Mouse (Mus musculus): ENCODE results near the gene Xlr4c. TPM values are rescaled to one million over a fixed set of nuclear protein-coding genes. Genes with fewer than 3 reads are reported as not detected.
"Not testable (repeated sequence)": the region's sequence is repeated elsewhere in the genome, so short reads cannot be mapped to it uniquely, and the experiment has no call there.

The Xlr4c gene
- polyA plus RNA-seq (2016; fragmentation: Nextera tagmentation; extraction: Ambion mirVana), result 0.15 TPM in 2 replicates

DNA sequence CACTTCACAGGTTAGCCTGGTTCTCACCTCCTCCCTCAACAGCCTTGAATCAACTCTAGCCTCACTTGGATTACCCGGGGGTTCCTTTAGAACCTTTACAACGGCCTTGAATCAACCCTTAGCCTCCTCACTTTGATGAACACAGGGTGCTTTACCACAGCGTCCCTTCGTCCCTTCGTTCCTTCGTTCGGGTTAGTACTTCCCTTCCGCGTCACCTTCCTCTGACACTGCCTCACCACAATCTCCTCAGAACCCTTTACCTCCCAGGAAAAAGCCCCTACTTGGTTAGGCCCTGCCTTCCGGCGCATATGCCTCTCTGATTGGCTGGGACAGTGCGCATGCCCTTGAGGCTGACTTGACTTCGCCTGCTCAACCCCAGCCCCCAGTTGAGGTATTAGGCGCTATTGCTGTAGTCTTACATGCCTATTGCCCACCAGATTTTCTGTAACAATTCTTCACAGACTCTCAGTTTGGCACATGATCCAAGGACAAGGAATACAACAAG, at the start of gene Xlr4c:
Gene Xlr4c (minus strand): TSS at position 310 of the 505 bp plus-strand sequence.
- DNase-seq (ENCODE audit: low spot score); H3K4me1 ChIP-seq; H3K9me3 ChIP-seq; H3K27ac ChIP-seq (replicated peaks); H3K36me3 ChIP-seq (replicated peaks); H3K4me3 ChIP-seq; H3K27me3 ChIP-seq (replicated peaks; ENCODE audit: low read depth, poor library complexity, severe bottlenecking): not testable (repeated sequence)
- WGBS, result 84% methylated on average over 14 of the region's 14 CpGs

DNA sequence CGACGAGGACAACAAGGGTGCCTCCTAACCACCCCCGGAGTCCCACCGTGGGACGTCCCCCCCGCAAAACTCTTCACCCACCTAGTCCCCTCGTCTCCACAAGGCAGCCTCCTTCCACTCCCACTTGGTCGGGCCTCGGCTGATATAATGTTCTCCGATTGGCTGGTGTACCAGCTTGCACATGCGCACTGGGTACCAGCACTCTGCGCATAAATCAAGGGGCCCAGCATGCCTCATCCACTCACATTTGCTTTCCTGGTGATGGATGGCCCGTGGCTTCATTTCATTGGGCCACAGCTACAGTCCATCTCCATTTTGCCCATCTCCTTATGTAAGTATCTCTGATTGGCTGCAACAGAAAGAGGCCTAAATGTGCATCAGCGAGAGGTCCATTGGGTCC, 22.3 kb upstream of the Xlr4c start, which contains the start of gene Xlr3c:
Gene Xlr3c (minus strand): TSS at position 121 of the 400 bp plus-strand sequence.
- H3K9me3 ChIP-seq; H3K36me3 ChIP-seq (replicated peaks); DNase-seq (ENCODE audit: low spot score); H3K27ac ChIP-seq (replicated peaks); H3K27me3 ChIP-seq (replicated peaks; ENCODE audit: low read depth, poor library complexity, severe bottlenecking); H3K4me1 ChIP-seq; H3K4me3 ChIP-seq: not testable (repeated sequence)
- 92% methylated on average over 14 of the region's 14 CpGs for WGBS

DNA sequence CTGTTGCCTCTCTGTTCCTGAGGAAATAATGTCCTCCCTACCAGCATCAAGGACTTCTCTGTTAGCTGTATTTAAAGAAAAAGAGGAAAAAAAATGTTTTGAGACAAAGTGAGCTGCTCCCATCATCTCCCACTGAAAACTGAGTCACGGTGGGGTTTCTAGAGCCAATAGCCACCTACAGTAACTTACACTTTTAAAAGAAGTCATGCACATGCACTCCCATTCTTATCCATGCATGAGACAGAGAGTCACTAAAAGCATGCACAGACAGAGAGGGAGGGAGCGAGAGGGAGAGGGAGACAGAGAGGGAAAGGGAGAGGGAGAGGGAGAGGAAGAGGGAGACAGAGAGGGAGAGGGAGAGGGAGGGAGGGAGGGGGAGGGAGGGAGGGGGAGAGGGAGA, 19.5 kb upstream of the Xlr4c start:
- not testable (repeated sequence) for H3K4me3 ChIP-seq; H3K4me1 ChIP-seq; H3K36me3 ChIP-seq (replicated peaks); DNase-seq (ENCODE audit: low spot score); H3K27ac ChIP-seq (replicated peaks); H3K27me3 ChIP-seq (replicated peaks; ENCODE audit: low read depth, poor library complexity, severe bottlenecking); H3K9me3 ChIP-seq
- 98% methylated on average over 1 of the region's 2 CpGs for WGBS

DNA sequence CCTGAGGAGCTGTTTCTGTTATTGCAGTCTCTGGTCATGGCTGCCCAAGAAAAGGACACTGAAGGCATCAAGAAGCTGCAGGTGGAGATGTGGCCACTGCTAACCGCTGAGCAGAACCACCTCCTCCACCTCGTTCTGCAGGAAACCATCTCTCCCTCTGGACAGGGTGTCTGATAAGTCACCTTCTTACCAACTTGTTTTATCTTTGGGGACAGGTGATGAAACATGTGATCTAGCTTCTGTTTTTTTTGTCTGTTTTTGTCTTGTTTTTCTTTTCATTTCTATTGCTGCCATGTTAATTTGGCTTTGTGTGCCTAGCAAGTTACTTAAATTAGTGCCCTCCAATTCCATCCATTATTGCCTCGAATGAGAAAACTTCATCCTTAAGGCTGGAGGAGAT, 13.6 kb downstream of the Xlr4c start:
- Histone ChIP-seq H3K36me3 (replicated peaks) (no peaks in the 10 kb centered on the region), H3K27me3 (replicated peaks; ENCODE audit: low read depth, poor library complexity, severe bottlenecking) (peaks cover 29% of the 10 kb centered on the region), H3K4me1 (peaks cover 7% of the 10 kb centered on the region; the same call in 1 of the 2 replicates), H3K4me3 (peak overlapping the region; percentile 71), H3K9me3 (no peaks in the 10 kb centered on the region), H3K27ac (replicated peaks) (no peak overlapping the region)
- no peak for DNase-seq (ENCODE audit: low spot score)
- 41% methylated on average over 3 of the region's 3 CpGs for WGBS

DNA sequence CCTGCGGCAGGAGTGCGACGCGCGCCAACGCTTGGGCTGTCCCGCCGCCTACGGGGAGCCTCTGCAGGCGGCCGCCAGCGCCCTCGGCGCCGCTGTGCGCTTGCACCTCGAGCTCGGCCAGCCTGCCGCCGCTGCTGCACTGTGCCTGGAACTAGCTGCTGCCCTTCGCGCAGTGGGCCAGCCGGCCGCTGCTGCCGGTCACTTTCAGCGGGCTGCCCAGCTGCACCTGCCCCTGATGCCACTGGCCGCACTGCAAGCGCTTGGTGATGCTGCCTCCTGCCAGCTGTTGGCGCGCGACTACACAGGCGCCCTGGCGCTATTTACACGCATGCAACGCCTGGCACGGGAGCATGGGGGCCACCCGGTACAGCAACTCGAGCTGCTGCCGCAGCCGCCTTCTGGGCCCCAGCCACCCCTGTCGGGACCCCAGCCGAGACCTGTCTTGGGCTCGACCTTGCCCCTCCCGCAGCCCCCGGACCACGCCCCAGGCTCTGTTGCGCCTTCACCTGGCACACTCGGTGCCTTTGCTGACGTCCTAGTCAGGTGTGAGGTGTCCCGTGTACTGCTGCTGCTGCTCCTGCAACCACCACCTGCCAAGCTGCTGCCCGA, 14.2 kb downstream of the Xlr4c start:
- Histone ChIP-seq H3K27ac (replicated peaks) (peak overlapping the region; percentile 86), H3K27me3 (replicated peaks; ENCODE audit: low read depth, poor library complexity, severe bottlenecking) (peaks cover 29% of the 10 kb centered on the region)
- DNase-seq (ENCODE audit: low spot score), result peak; percentile 54

DNA sequence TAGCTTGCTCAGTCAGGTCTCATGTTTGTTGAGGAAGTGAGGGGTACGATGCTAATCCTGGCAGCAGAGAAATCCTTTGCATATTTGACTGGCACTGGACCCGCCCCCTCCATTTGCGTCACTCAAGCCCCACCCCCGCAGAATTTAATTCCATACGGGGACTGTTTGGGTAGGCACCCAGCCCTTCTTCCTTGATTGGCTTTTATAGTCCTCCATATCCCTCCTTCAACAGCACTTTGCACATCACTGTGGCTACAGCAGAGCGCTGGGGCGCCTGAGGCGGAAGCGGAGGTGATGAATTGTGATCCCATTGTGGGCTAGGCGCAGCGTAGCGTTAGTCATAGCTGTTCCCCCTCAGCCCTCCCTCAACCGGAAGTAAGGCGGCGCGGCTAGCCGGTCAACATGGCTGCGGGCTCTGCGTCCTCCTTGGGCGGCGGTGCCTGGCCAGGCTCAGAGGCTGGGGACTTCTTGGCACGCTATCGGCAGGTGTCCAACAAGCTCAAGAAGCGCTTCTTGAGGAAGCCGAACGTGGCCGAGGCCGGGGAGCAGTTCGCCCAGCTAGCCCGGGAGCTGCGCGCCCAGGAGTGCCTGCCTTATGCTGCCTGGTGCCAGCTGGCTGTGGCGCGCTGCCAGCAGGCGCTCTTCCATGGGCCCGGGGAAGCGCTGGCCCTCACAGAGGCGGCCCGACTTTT, 14.9 kb downstream of the Xlr4c start, which contains the start of gene F8a:
Gene F8a (plus strand): TSS at position 378 of the 692 bp plus-strand sequence.
- Histone ChIP-seq H3K4me3 (peak within 1 kb of the TSS; percentile 71), H3K9me3 (no peaks in the 10 kb centered on the region), H3K27me3 (replicated peaks; ENCODE audit: low read depth, poor library complexity, severe bottlenecking) (peaks cover 29% of the 10 kb centered on the region), H3K4me1 (peaks cover 7% of the 10 kb centered on the region; the same call in 1 of the 2 replicates), H3K27ac (replicated peaks) (peak within 1 kb of the TSS; percentile 86), H3K36me3 (replicated peaks) (no peaks in the 10 kb centered on the region)
- 15% methylated on average over 39 of the region's 39 CpGs for WGBS
- DNase-seq (ENCODE audit: low spot score), result peak; percentile 81

More for the DNA sequence above, 14.2 kb downstream of the Xlr4c start:
- H3K4me1 ChIP-seq, result peaks cover 7% of the 10 kb centered on the region; the same call in 1 of the 2 replicates
- H3K4me3 ChIP-seq, result peak overlapping the region; percentile 71
- H3K9me3 ChIP-seq, result no peaks in the 10 kb centered on the region
- no peaks in the 10 kb centered on the region for H3K36me3 ChIP-seq (replicated peaks)
- 21% methylated on average over 51 of the region's 51 CpGs for WGBS

DNA sequence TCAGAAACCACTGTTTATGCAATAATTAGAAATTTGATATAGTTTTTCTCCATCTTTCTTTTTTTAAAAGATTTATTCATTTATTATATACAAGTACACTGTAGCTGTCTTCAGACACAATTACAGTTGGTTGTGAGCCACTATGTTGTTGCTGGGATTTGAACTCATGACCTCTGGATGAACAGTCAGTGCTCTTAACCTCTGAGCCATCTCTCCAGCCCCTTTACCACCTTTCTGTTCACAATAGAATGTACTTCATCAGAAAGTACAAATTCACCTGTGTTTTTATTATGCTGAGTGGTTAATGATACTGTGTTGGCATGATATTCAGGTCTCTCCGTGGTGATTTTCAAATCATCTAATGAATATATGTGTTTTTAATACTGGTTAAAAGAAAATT, 17.6 kb downstream of the Xlr4c start:
- H3K4me3 ChIP-seq, result no peak overlapping the region
- no peak for DNase-seq (ENCODE audit: low spot score)
- H3K4me1 ChIP-seq, result peaks cover 7% of the 10 kb centered on the region; the same call in 1 of the 2 replicates
- no peaks in the 10 kb centered on the region for H3K9me3 ChIP-seq
- no peak overlapping the region for H3K27ac ChIP-seq (replicated peaks)
- peaks cover 24% of the 10 kb centered on the region for H3K27me3 ChIP-seq (replicated peaks; ENCODE audit: low read depth, poor library complexity, severe bottlenecking)
- no peaks in the 10 kb centered on the region for H3K36me3 ChIP-seq (replicated peaks)
- 57% methylated on average over 1 of the region's 1 CpGs for WGBS

DNA sequence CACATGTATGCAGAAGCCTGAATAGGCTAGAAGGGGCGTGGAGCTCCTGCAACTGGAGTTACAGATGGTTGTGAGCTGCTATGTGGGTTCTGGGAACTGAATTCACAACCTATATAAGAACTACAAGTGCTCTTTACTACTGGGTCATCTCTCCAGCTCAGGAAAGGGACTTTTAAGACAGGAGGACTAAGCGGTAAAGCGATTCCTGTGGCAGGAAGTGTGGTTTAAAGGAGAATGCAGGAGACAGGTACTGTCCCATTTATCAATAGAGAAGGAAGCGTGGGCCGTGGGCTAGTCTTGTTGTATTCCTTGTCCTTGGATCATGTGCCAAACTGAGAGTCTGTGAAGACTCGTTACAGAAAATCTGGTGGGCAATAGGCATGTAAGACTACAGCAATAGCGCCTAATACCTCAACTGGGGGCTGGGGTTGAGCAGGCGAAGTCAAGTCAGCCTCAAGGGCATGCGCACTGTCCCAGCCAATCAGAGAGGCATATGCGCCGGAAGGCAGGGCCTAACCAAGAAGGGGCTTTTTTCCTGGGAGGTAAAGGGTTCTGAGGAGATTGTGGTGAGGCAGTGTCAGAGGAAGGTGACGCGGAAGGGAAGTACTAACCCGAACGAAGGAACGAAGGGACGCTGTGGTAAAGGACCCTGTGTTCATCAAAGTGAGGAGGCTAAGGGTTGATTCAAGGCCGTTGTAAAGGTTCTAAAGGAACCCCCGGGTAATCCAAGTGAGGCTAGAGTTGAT, 28.9 kb downstream of the Xlr4c start, which contains the start of gene Xlr4b:
Gene Xlr4b (plus strand): TSS at position 515 of the 746 bp plus-strand sequence.
- H3K27ac ChIP-seq (replicated peaks); H3K4me1 ChIP-seq; DNase-seq (ENCODE audit: low spot score); H3K36me3 ChIP-seq (replicated peaks); H3K4me3 ChIP-seq; H3K27me3 ChIP-seq (replicated peaks; ENCODE audit: low read depth, poor library complexity, severe bottlenecking); H3K9me3 ChIP-seq: not testable (repeated sequence)
- 85% methylated on average over 19 of the region's 19 CpGs for WGBS

DNA sequence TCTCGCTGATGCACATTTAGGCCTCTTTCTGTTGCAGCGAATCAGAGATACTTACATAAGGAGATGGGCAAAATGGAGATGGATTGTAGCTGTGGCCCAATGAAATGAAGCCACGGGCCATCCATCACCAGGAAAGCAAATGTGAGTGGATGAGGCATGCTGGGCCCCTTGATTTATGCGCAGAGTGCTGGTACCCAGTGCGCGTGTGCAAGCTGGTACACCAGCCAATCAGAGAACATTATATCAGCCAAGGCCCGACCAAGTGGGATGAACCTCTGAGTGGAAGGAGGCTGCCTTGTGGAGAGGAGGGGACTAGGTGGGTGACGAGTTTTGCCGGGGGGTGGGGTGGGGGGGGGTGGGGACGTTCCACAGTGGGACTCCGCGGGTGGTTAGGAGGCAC, 51.0 kb downstream of the Xlr4c start, which contains the start of gene Xlr3b:
Gene Xlr3b (plus strand): TSS at position 274 of the 400 bp plus-strand sequence.
- not testable (repeated sequence) for H3K4me3 ChIP-seq; H3K4me1 ChIP-seq; H3K27ac ChIP-seq (replicated peaks); H3K9me3 ChIP-seq; H3K27me3 ChIP-seq (replicated peaks; ENCODE audit: low read depth, poor library complexity, severe bottlenecking); DNase-seq (ENCODE audit: low spot score); H3K36me3 ChIP-seq (replicated peaks)
- 80% methylated on average over 12 of the region's 12 CpGs for WGBS

Other genes with a start within 250 kb of the Xlr4c start
- gene Pnma5, start 206.0 kb downstream of the Xlr4c start, polyA plus RNA-seq (2016; fragmentation: Nextera tagmentation; extraction: Ambion mirVana), result 0.09 TPM in 1 of 2 replicates, not detected in the other
- 0.14 and 0.37 TPM in 2 replicates for gene Pnma3, start 178.3 kb downstream of the Xlr4c start, polyA plus RNA-seq (2016; fragmentation: Nextera tagmentation; extraction: Ambion mirVana)
- gene Xlr4a, start 160.7 kb downstream of the Xlr4c start, polyA plus RNA-seq (2016; fragmentation: Nextera tagmentation; extraction: Ambion mirVana), result 0.64 and 0.65 TPM in 2 replicates
- 2.5 and 3.5 TPM in 2 replicates for gene Xlr3a, start 146.0 kb downstream of the Xlr4c start, polyA plus RNA-seq (2016; fragmentation: Nextera tagmentation; extraction: Ambion mirVana)
- gene Gm14685, start 126.1 kb downstream of the Xlr4c start, polyA plus RNA-seq (2016; fragmentation: Nextera tagmentation; extraction: Ambion mirVana), result 0.09 and 0.16 TPM in 2 replicates
- not detected in 2 replicates for gene Xlr5b, start 94.3 kb downstream of the Xlr4c start, polyA plus RNA-seq (2016; fragmentation: Nextera tagmentation; extraction: Ambion mirVana)
- 0.12 TPM in 1 of 2 replicates, not detected in the other for gene DXBay18, start 93.7 kb downstream of the Xlr4c start, polyA plus RNA-seq (2016; fragmentation: Nextera tagmentation; extraction: Ambion mirVana)
- not detected in 2 replicates for gene Spin2d, start 66.1 kb downstream of the Xlr4c start, polyA plus RNA-seq (2016; fragmentation: Nextera tagmentation; extraction: Ambion mirVana)
- gene Xlr3b, start 50.9 kb downstream of the Xlr4c start, polyA plus RNA-seq (2016; fragmentation: Nextera tagmentation; extraction: Ambion mirVana), result 11.7 and 12.6 TPM in 2 replicates
- 0.65 TPM in 1 of 2 replicates, not detected in the other for gene Xlr4b, start 28.8 kb downstream of the Xlr4c start, polyA plus RNA-seq (2016; fragmentation: Nextera tagmentation; extraction: Ambion mirVana)
- 8.4 and 9.4 TPM in 2 replicates for gene F8a, start 14.8 kb downstream of the Xlr4c start, polyA plus RNA-seq (2016; fragmentation: Nextera tagmentation; extraction: Ambion mirVana)
- 0.18 and 0.47 TPM in 2 replicates for gene Xlr3c, start 22.3 kb upstream of the Xlr4c start, polyA plus RNA-seq (2016; fragmentation: Nextera tagmentation; extraction: Ambion mirVana)
- not detected in 2 replicates for gene Xlr5a, start 49.8 kb upstream of the Xlr4c start, polyA plus RNA-seq (2016; fragmentation: Nextera tagmentation; extraction: Ambion mirVana)
- not detected in 2 replicates for gene Xlr5c, start 49.8 kb upstream of the Xlr4c start, polyA plus RNA-seq (2016; fragmentation: Nextera tagmentation; extraction: Ambion mirVana)
- not detected in 2 replicates for gene Gm45015, start 93.7 kb upstream of the Xlr4c start, polyA plus RNA-seq (2016; fragmentation: Nextera tagmentation; extraction: Ambion mirVana)
- 19.1 and 20.8 TPM in 2 replicates for gene Zfp275, start 99.5 kb upstream of the Xlr4c start, polyA plus RNA-seq (2016; fragmentation: Nextera tagmentation; extraction: Ambion mirVana)
- gene Gm18336, start 155.6 kb upstream of the Xlr4c start, polyA plus RNA-seq (2016; fragmentation: Nextera tagmentation; extraction: Ambion mirVana), result not detected in 2 replicates
- gene Zfp92, start 168.0 kb upstream of the Xlr4c start, polyA plus RNA-seq (2016; fragmentation: Nextera tagmentation; extraction: Ambion mirVana), result 0.12 and 0.18 TPM in 2 replicates
- gene Trex2, start 192.2 kb upstream of the Xlr4c start, polyA plus RNA-seq (2016; fragmentation: Nextera tagmentation; extraction: Ambion mirVana), result 0.15 TPM in 1 of 2 replicates, not detected in the other
- 94.0 and 99.8 TPM in 2 replicates for gene Haus7, start 215.9 kb upstream of the Xlr4c start, polyA plus RNA-seq (2016; fragmentation: Nextera tagmentation; extraction: Ambion mirVana)
- gene Bgn, start 240.5 kb upstream of the Xlr4c start, polyA plus RNA-seq (2016; fragmentation: Nextera tagmentation; extraction: Ambion mirVana), result 15.7 and 19.3 TPM in 2 replicates

Data from embryonic facial prominence, embryonic 10.5 days (tissue).